Mouse (Mus musculus) naive thymus-derived CD4-positive, alpha-beta T cell, adult 2 months (primary cell): ENCODE measurements around the gene Dach1.

ENCODE experiments used
- DNase-seq: peaks from one replicate; pipeline ENCODE4 v3.0.0-alpha.2; 2011; ENCODE audit warnings: low read depth

Dach1 gene

DNA sequence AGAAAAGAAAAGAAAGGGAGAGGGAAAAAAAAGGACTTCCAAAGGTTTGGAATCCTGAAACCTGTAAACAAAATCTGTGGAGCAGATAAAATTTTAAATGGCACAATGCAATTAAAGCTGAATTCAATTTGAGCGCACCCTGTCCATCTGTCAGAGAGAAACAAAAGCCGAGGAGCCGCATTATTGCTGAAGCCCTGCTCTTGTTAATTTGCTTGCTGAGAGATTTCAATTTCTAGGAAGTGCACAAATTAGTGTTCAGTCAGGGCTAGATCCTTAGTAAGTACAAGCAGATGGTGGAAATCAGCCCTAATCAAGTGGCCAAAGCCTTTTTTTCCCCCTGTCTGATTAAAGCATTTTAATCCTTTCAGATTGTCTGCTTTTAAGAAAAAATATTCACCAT lies 60.8 kb downstream of the Dach1 start:
- DNase-seq: no peak

DNA sequence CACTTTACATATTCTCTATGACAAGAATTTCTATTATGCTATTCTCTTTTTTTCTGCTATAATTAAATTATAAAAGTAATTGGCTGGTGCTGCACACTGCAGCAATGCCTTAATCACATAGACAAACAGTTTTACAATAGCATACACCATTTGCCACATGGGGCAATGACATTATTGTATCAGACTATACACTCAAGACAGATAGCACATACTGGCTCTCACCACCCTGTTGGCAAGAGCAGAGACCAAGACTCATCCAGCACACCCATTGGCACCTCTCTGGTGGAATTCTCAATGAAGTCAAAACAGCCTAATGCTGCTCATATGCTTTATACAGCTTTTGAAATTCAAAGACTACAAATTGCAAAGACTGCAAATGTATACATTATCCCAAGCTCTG lies 63.4 kb downstream of the Dach1 start:
- DNase-seq: no peak

DNA sequence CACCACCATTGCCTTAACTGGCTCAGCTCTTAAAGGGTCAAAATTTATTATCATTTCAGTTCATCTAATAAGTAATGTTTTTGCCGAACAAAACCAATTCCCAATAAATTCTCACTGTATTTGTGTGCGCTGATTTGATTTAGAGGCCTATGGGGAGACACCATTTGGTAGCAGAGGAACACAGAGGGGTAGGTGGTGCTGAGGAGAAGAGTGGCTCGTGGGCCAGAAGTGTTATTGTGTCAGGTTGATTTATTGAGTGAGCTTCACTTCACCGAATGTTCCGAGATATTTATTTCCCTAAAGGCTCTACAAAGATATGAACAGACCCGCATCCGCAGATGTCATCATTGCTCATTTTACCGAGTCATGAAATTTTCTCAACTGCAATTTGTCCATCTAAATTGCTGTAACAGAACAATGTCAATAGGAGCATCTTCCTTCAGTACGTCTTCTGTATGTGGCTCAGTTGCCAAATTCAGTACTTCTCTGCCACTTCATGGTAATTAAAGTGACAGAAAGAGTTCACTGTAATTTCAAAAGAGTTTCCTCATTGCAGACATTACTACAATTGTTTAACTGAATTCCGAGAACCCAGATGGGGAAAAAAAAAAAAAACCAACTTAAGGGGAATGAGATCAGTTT lies 65.1 kb downstream of the Dach1 start:
- DNase-seq: no peak

DNA sequence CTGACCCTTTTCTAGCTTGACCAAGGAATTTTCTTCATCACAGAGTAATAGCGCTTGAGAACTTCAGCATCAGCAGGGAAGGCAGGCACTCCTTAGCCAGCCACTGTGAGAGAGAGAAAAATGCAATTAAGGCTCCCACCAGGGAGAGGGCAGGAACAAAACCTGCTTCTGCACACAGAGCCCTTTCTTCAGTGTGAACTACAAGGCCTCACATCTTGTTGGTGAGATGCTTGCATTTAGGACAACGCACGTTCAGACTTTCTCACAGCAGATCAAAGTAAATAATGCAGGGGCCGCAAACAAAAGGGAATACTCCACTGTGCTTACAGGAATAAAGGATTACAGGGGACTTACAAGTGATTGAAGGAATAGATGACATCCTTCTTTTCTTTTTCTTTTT lies 74.3 kb downstream of the Dach1 start:
- no peak for DNase-seq

DNA sequence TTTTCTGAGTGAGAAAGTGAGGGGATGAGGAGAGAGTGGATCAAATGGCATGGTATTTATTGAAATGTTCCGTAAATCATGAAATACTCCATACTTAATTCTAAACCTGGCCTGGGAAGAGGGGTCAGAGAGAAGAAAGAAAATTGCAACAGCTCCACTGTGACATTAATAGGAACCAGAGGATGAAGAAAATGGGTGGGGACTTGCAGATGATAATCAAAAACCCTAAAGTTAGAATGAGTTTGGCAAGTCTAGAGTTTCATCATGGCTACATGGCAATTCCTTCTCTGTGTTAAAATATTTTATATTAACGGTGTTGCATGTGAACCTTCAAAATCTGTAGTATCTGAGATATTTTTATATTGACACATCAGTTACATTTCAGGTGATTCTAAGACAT lies 80.3 kb downstream of the Dach1 start:
- no peak for DNase-seq

GRCm38 (mm10) chr14:98087355-98087754 lies 82.2 kb downstream of the Dach1 start:
- DNase-seq: no peak

DNA sequence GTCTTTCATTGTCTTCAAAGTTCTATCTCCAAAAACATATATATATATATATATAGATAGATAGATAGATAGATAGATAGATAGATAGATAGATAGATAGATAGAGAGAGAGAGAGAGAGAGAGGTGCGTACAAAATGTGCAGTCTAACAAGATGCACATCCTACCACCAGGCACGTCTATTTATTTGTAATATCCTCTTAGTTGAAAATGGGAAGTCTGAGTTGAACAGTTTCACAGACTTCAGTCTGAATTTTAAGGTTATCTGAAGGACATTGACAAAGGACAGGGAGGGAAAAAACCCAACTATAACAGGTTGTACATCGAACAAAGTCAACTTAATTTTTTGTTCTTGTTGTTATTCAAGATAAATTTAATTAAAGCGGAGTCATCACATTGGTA lies 82.8 kb downstream of the Dach1 start:
- no peak for DNase-seq

DNA sequence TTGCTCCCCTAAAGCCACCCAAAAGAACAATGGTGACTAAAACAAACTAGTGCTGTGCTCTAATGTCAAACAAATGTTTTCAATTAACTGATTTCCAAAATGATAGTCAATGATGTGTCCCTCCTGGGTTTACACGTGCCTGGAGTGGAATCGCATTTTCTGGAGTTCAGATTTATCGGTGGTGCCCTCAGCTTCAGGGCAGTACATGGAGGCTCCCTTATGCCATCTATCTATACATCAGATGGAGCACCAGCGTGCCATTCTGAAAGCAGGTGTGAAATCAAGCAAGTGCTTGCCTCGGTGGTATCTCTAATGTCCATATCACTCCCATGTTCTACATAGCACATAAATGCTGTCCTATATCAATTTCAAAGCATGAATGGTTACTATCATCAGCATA lies 84.4 kb downstream of the Dach1 start:
- DNase-seq: no peak

DNA sequence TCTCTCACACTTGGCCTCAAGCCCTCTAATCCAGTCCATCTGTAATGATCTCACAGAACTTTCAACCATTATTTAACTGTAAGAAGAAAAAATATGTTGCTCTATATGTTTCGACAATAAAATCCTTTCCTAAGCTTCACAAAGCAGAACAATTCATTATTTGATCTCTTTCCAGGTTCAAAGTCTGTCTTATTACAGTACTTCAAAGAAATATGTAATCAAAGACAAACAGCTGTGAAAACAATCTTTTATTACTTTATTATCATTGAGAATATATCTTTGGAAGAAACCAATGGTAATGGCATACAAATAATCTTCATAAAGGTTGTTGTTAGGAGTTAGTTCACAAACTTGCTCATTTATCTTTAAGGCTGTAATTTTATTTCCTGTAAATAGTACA lies 84.8 kb downstream of the Dach1 start:
- no peak for DNase-seq

DNA sequence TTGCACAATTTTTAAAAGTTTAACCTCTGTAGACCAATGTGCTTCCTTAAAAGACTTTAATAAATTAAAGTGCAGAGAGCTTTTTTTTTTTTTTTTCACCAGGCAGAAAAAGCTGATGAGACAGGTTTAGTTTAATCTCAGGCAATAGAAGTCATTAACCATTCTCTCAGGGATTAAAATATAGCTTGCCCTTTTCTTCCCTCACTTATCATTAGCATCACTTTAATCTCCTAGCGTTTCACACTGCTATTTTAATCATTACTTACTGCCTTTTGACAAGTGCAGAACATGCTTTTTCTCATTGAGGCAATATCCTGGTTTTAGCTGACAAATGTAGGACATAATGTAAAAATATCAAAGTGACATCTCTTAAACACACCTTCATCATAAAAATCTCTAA lies 86.1 kb downstream of the Dach1 start:
- DNase-seq: no peak

GRCm38 (mm10) chr14:98080014-98080413 lies 89.6 kb downstream of the Dach1 start:
- no peak for DNase-seq

- no peak for DNase-seq
Observed at GRCm38 (mm10) chr14:98077996-98078395, 91.6 kb downstream of the Dach1 start.

- DNase-seq: no peak
Observed at GRCm38 (mm10) chr14:98073421-98074080, 96.0 kb downstream of the Dach1 start.

DNA sequence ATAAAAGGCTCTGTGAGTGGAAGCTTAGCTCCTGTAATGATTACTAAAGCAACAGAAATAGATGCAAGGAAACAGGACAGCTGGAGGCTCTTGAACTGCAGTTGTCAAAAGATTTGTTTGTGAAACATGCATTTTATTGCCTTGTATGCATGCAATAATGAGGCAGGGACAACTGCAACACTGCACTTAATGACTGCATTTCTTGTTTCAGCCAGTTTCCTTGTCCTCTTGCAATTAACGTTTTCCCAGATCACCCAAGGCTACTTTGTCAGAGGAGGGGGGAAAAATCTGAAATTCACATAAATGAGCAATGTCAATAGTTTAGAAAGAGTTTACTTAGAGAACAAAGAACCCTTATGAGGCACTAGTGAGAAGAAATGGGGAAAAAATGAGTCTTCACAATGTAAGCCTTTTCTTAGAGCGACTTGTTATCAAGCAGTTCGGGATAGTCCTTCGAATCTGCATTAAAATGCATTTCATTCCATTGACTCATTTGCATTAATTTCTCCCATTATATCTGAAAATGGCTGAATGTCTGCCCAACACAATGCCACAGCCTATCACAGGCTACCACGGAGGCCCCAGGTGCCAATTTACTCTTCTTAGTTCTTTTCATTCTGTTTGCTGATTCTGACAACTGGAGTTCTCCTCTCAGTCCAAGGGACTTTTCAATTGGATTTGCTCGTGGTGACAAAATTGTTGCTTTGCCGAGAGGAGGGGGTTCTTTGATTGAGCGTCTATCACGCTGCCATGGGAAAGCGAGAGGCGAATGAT lies 96.7 kb downstream of the Dach1 start:
- DNase-seq: no peak

DNA sequence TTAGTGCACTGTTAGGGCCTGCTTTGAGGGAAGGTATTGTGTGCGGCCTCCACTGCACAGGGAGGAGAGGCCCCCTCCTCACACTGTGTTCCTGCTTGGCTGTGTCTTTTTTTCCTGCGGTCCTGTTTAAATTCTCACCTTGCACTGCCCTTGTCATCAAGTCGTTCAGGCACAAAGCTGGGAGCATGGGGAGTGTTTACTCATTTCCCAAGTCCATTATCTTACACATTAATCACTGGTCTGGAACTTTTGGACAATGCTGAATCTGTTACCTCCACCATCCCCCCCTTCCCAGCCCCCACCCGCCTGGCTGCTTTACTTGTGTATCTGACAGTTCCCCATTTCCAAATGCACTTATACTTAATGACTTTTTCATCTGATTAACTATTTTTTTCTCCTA lies 97.7 kb downstream of the Dach1 start:
- no peak for DNase-seq

- DNase-seq: no peak
Observed at GRCm38 (mm10) chr14:98067273-98067905, 102.2 kb downstream of the Dach1 start.

DNA sequence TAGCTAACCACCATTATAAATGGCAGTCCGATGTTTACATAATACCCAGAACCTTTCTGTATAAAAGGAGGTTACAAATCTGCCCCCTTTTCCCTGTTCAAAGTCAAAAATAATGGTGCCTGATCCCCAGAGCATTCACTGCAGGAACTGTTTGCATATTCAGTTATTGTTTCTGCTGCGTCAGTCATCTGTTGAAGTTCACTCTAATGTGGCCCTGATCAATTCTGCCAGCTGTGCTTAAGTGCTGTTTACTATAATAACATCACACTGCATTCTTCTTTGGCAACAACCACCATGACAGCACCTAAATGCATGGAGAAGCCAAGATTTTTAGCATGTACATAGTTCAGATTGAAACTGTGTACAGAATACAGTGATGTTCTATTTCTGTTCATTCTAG lies 105.4 kb downstream of the Dach1 start:
- no peak for DNase-seq

GRCm38 (mm10) chr14:98049329-98049728 lies 120.2 kb downstream of the Dach1 start:
- DNase-seq: no peak

DNA sequence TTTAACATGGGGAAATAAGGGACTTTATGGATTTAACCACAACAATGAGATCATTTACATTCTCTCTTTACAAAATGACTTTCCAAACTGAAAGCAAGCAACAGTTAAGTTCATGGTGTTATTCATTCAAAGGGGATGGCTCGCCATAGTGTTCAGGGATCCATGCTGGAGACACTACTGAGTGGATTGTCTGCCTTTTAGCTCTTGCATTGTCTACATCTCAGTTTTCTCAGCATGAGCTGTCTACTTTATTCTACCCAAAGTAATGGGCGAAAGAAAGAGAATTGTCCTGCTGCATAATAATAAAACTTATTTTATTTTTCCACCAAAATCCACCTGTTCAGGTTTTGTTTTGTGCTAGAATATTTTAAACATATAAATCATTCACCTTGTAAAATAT lies 121.2 kb downstream of the Dach1 start:
- DNase-seq: no peak

DNA sequence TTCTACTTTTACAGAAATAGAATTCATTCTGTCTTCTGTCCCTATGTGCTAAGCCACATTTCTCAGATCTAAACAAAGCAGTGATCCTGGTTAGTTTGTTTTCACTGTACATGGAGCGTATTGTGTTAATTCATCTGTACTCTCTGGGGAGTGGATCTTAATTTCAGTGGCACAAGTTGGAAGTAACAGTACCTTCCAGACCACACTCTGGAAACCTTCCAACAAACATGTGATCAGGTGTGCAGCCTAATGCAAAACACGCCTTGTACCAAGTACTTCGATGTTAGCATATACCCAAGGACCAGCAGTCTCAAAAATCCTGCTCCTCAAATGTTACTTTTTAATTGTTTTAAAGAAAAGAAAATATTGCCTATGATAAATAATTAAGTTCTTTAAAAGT lies 121.9 kb downstream of the Dach1 start:
- no peak for DNase-seq

- no peak for DNase-seq
Observed at GRCm38 (mm10) chr14:98046960-98047359, 122.6 kb downstream of the Dach1 start.

- DNase-seq: no peak
Observed at GRCm38 (mm10) chr14:98038524-98038923, 131.0 kb downstream of the Dach1 start.

GRCm38 (mm10) chr14:98037175-98037574 lies 132.4 kb downstream of the Dach1 start:
- DNase-seq: no peak
